Mouse (Mus musculus) stomach, embryonic 16.5 days (tissue): Measurements from ENCODE around the gene Mtif3. TPM values are rescaled to one million over a fixed set of nuclear protein-coding genes. Genes with fewer than 3 reads are reported as not detected.
"Not testable (repeated sequence)": the region's sequence is repeated elsewhere in the genome, so short reads cannot be mapped to it uniquely, and the experiment has no call there.

ENCODE experiments used
- ATAC-seq: fragments of 200-750 bp; cut with Nextera tagmentation; 2 replicates; pipeline ENCODE4 v1.8.0; 2017; ENCODE audit warnings: moderate number of reproducible peaks, moderate TSS enrichment; ENCODE audit not compliant: insufficient read depth, low FRiP score
- H3K27ac ChIP-seq: fragments of 300-500 bp; sonication (generic); 2 replicates; pipeline ENCODE4 v1.5.1; 2014; ENCODE audit warnings: low read length
- H3K27me3 ChIP-seq: fragments of 300-500 bp; sonication (generic); 2 replicates; pipeline ENCODE4 v1.6.1; 2014; ENCODE audit warnings: low read length, control low read depth, mixed read lengths; ENCODE audit not compliant: control insufficient read depth, insufficient read depth
- H3K36me3 ChIP-seq: fragments of 300-500 bp; sonication (generic); 2 replicates; pipeline ENCODE4 v1.6.1; 2014; ENCODE audit warnings: low read length; ENCODE audit not compliant: control insufficient read depth, insufficient read depth
- H3K4me1 ChIP-seq: fragments of 300-500 bp; sonication (generic); 2 replicates; pipeline ENCODE4 v1.6.1; 2014; ENCODE audit warnings: low read length, control low read depth, mixed read lengths; ENCODE audit not compliant: control insufficient read depth, insufficient read depth
- H3K4me2 ChIP-seq: fragments of 300-500 bp; sonication (generic); 2 replicates; pipeline ENCODE4 v1.6.1; 2014; ENCODE audit warnings: low read depth, low read length, mixed read lengths
- H3K4me3 ChIP-seq: fragments of 300-500 bp; sonication (generic); replicated peaks from 2 replicates; pipeline ENCODE4 v1.5.1; 2014; ENCODE audit warnings: mild to moderate bottlenecking, low read length
- H3K9ac ChIP-seq: fragments of 300-500 bp; sonication (generic); 2 replicates; pipeline ENCODE4 v1.6.1; 2014; ENCODE audit warnings: low read length
- H3K9me3 ChIP-seq: fragments of 300-500 bp; sonication (generic); replicated peaks from 2 replicates; pipeline ENCODE4 v1.6.1; 2016; ENCODE audit warnings: low read length, control low read depth; ENCODE audit not compliant: control insufficient read depth
- WGBS: fragments of 180-500 bp; shearing (Covaris S2); extraction: QIAGEN DNeasy Blood & Tissue Kit; methylation state at CpG from one replicate; pipeline ENCODE4 v1.1.7; 2014; 5-methylcytosine and 5-hydroxymethylcytosine counted together
- polyA plus RNA-seq: library from polyadenylated mRNA; unstranded; fragments of >200 nt; fragmentation: Nextera tagmentation; extraction: Ambion mirVana; gene quantifications from 2 replicates; pipeline ENCODE4 v1.2.1, GENCODE M21; 2015

The Mtif3 gene
- polyA plus RNA-seq, 1 experiment from 2014 or later, result 24.3 TPM

DNA sequence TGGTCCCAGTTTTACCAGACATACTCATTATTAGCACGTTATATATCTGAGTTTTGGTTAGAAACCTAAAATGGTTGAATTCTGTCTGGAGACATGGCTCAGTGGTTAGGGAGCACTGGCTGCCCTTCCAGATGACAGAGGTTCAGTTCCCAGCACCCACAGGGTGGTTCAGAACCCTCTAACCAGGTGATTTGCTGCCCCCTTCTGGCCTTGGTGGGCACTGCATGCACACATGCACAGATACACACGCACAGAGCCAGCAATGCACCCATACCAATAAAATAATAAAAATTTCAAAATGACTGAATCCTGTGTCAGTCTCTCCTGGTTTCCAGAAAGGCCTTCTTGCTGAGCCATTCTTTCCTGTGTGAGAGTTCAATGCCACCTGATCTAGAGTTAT, 19.0 kb downstream of the Mtif3 start:
- Histone ChIP-seq H3K36me3 (no peaks in the 10 kb centered on the region), H3K9me3 (0 out of 2 replicates have a peak, but pooled peaks cover 3% of the 10 kb centered on the region), H3K9ac (no peak overlapping the region), H3K4me3 (no peak overlapping the region), H3K4me1 (peaks cover 5% of the 10 kb centered on the region), H3K27ac (no peak overlapping the region), H3K4me2 (no peak overlapping the region), H3K27me3 (no peaks in the 10 kb centered on the region)
- no peak for ATAC-seq
- 90% methylated on average over 2 of the region's 2 CpGs for WGBS

DNA sequence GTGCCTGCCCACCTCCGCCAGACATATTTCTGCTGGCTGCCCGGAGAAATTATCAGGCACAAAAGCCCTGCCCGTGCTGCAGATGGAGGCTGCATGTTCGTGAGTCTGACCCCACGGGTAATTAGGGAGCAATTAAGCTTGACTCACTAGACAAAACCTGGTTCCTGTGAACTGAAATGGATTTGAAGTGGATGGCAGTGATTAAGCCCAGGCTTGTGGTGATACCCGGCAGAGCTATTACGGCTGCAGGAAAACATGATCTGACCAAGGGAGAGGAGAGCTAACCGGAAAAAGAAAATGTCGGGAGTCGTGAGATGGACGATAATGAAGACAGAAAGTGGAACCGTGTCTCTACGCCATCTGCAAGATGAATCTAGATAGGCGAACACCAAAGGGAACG, 20.6 kb downstream of the Mtif3 start:
- Histone ChIP-seq H3K27ac (no peak overlapping the region), H3K9me3 (0 out of 2 replicates have a peak, but pooled peaks cover 3% of the 10 kb centered on the region), H3K27me3 (no peaks in the 10 kb centered on the region), H3K36me3 (no peaks in the 10 kb centered on the region), H3K4me3 (no peak overlapping the region), H3K9ac (no peak overlapping the region), H3K4me2 (no peak overlapping the region), H3K4me1 (no peaks in the 10 kb centered on the region; the same call in 1 of the 2 replicates)
- 74% methylated on average over 15 of the region's 15 CpGs for WGBS
- ATAC-seq, result no peak

DNA sequence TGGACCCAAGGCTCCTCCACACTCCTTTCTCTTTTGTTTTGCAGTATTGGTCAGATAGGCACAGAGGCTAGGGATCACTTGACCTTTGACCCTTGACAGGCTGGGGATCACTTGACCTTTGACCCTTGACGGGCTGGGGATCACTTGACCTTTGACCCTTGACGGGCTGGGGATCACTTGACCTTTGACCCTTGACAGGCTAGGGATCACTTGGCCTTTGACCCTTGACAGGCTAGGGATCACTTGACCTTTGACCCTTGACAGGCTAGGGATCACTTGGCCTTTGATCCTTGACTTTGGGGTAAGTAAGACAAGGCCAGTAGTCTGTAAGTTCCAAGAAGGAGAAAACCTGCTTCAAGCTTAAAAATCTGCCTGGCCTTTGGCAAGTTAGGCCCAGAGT, 21.7 kb downstream of the Mtif3 start:
- H3K9ac ChIP-seq, H3K4me3 ChIP-seq, H3K4me2 ChIP-seq, H3K9me3 ChIP-seq, H3K36me3 ChIP-seq, H3K27me3 ChIP-seq, H3K4me1 ChIP-seq, H3K27ac ChIP-seq, ATAC-seq: not testable (repeated sequence)
- WGBS, result 31% methylated on average over 2 of the region's 2 CpGs

DNA sequence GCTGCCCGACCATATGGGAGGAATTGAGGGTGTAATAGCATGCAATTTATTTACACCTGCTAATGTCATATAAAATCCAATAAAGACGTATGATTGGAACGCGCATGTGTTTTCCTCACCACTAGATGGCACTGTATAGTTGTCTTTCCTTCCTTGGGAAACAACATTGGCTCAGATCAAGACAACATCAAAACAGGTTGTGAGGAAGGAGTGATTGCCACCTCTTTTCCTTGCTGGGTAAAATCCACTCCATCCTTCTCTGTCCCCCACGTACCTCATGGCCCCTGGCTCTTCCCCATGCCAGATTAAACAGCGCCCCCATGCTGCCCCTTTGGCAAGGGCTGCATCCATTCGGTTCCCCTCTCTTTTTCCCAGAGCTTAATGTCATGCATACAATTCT, 23.4 kb downstream of the Mtif3 start:
- no peaks in the 10 kb centered on the region for H3K36me3 ChIP-seq
- no peaks in the 10 kb centered on the region for H3K4me1 ChIP-seq
- H3K27me3 ChIP-seq, result no peaks in the 10 kb centered on the region
- WGBS, result 21% methylated on average over 7 of the region's 7 CpGs
- H3K4me3 ChIP-seq, result no peak overlapping the region
- 0 out of 2 replicates have a peak, but pooled peaks cover 3% of the 10 kb centered on the region for H3K9me3 ChIP-seq
- H3K27ac ChIP-seq, result no peak overlapping the region
- H3K4me2 ChIP-seq, result no peak overlapping the region
- no peak for ATAC-seq
- H3K9ac ChIP-seq, result no peak overlapping the region

DNA sequence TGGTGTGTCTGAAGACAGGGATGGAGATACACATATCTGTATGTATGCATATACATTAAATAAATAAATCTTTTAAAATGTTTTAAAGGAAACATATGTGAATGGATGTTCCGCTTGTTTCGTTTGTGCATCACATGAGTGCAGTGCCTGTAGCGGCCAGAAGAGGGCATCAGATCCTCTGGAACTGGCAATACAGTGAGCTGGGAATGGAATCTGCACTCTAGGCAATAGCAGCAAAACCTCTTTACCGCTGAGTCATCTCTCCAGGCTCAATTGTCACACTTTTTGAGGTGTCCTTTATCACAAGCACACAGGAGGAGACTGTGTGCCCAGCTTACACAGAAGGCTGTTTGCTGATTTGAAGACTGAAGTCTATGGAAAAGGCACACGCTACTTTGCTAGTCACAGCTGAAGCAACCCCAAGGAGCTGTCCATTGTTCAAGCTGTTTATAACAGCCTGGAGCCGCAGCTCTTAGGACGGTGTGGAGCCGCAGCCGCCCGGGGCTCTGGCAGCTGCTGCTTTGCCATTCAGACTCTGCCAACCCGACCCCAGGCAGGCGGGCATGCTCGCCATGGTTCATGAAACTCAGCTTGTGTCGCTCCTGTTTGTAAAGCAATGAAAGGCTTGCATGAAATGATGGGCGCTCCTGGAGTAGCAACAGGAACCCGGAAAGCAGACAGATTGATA, 24.3 kb downstream of the Mtif3 start:
- H3K4me2 ChIP-seq, result no peak overlapping the region
- no peak overlapping the region for H3K27ac ChIP-seq
- no peaks in the 10 kb centered on the region for H3K4me1 ChIP-seq
- no peaks in the 10 kb centered on the region for H3K9me3 ChIP-seq
- H3K36me3 ChIP-seq, result no peaks in the 10 kb centered on the region
- no peak overlapping the region for H3K9ac ChIP-seq
- H3K27me3 ChIP-seq, result no peaks in the 10 kb centered on the region
- ATAC-seq, result no peak
- 82% methylated on average over 16 of the region's 16 CpGs for WGBS
- no peak overlapping the region for H3K4me3 ChIP-seq

DNA sequence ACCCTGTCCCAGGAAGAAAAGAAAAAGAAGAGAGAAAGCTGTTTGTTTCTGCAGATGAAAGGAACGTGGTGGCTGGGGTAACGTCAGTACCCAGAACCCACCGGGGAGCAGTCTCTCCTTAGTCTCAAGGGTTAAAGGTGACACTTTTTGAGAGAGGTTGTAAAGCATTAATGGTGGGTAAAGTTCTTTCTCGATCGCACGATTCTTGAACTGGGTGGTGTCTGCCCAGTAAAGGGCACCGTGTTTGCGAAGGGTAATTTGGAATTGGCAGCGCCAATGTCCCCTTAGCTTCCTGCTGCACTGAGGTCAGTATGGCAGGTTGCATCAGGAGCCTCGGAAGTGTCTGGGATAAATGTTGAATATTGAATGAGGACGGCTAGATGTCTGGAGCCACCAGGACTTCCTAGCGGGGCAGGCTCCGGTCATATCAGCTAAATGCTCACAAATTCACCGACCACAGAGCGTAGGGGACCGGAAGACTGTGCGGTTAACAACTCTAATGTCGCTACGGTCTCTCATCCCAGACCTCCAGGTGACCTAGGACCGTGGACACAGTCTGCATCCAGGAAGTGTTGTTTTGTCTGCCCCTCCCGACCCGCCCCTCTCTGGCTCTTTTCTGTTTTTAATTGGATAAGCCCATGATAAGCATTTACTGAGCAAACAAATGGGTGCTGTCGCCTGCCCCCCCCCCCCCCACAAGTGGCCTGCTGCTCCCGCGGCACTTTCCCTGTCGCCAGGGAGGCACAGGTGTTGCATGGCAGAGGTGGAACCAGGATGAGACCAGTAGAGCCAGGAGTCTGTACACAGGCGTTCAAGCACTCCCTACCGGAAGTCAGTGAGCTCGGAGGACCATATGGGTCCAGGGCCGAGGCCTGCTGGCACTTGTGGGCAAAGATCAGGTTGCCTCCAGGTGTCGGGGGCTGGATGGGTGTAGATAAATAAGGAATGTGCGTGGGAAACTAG, 25.8 kb downstream of the Mtif3 start:
- no peaks in the 10 kb centered on the region for H3K4me1 ChIP-seq
- no peak overlapping the region for H3K27ac ChIP-seq
- no peak overlapping the region for H3K9ac ChIP-seq
- H3K9me3 ChIP-seq, result no peaks in the 10 kb centered on the region
- 66% methylated on average over 32 of the region's 32 CpGs for whole genome bisulfite sequencing
- H3K27me3 ChIP-seq, result no peaks in the 10 kb centered on the region
- H3K36me3 ChIP-seq, result no peaks in the 10 kb centered on the region
- H3K4me2 ChIP-seq, result peak overlapping the region; percentile 27
- ATAC-seq, result peak; percentile 61
- no peak overlapping the region for H3K4me3 ChIP-seq

DNA sequence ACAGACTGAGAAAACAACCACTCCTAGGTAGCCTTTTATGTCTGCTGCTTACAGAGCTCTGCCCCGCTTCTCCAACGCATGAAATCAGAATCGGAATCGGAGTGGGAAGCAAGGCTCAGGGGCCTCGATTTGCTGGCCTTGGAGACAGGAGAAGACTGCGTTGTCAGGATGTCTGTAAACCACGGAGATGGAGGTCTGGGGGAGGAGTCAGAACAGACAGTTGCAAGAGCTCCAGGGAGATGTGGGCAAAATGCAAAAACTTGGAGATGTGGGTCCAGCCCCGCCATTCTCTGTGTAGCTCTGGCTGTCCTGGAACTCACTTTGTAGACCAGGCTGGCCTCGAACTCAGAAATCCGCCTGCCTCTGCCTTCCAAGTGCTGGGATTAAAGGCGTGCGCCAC, 30.1 kb downstream of the Mtif3 start:
- Histone ChIP-seq H3K4me3 (no peak overlapping the region), H3K9me3 (no peaks in the 10 kb centered on the region), H3K4me2 (no peak overlapping the region), H3K4me1 (no peaks in the 10 kb centered on the region), H3K27me3 (no peaks in the 10 kb centered on the region), H3K27ac (no peak overlapping the region), H3K9ac (no peak overlapping the region), H3K36me3 (no peaks in the 10 kb centered on the region)
- 76% methylated on average over 12 of the region's 12 CpGs for WGBS
- no peak for ATAC-seq

DNA sequence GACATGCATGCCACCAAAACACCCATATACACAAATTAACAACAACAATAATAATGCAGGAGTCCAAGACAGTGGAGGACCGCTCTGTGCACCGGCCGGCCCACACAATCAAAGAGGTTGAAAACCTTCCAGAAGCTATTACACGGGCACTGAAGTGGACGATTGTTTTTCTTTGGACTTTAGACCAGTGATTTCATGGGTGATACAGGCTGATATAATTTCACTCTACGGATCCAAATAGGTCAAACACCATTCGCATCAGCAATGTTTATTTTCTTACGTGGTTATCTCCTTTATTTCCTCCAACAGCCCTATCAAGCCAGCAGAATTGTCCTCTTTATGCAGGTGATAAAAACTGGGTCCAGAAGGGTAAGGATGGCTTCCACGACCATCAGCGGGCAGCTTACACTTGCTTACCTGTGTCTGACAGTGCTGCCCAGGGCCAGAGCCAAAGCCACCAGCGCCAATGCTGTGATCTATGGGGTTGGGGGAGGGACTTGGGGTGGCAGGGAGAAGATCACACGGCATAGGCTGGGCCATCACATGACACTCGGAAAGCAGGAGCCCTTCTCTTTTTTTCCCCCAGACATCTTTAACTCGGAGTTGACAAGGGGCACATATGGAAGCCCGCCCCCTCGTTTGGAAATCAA, 31.6 kb downstream of the Mtif3 start:
- Histone ChIP-seq H3K27ac (no peak overlapping the region), H3K9ac (no peak overlapping the region), H3K36me3 (no peaks in the 10 kb centered on the region), H3K27me3 (no peaks in the 10 kb centered on the region), H3K9me3 (no peaks in the 10 kb centered on the region), H3K4me2 (no peak overlapping the region), H3K4me1 (no peaks in the 10 kb centered on the region), H3K4me3 (no peak overlapping the region)
- ATAC-seq, result no peak
- 67% methylated on average over 16 of the region's 16 CpGs for WGBS

DNA sequence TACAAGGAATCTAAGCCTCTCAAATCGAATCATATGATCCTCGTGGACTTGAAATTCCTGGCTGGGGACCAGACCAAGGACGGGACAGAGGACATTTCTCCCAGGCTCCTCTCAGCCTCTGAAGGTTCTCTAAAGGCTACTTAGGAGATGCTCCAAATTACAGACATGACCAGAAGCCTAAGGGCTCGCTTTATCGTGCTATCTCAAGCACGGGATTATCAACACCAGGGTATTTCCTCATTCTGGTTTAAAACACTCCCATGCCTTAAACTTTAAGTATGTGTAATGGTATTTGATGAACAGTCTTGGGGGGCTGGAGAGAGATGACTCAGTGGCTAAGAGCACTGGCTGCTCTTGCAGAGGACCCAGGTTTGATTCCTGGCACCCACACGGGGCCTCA, 32.2 kb downstream of the Mtif3 start:
- no peaks in the 10 kb centered on the region for H3K9me3 ChIP-seq
- no peak overlapping the region for H3K4me2 ChIP-seq
- no peaks in the 10 kb centered on the region for H3K36me3 ChIP-seq
- no peaks in the 10 kb centered on the region for H3K4me1 ChIP-seq
- H3K27me3 ChIP-seq, result no peaks in the 10 kb centered on the region
- H3K9ac ChIP-seq, result no peak overlapping the region
- H3K4me3 ChIP-seq, result no peak overlapping the region
- no peak overlapping the region for H3K27ac ChIP-seq
- WGBS, result 84% methylated on average over 7 of the region's 7 CpGs
- no peak for ATAC-seq
